Mouse (Mus musculus): ENCODE results near the gene Snx12. TPM values are rescaled to one million over a fixed set of nuclear protein-coding genes. Genes with fewer than 3 reads are reported as not detected.

Gene Snx12
- polyA plus RNA-seq, 1 experiment from 2014 or later: 39.0 TPM

DNA sequence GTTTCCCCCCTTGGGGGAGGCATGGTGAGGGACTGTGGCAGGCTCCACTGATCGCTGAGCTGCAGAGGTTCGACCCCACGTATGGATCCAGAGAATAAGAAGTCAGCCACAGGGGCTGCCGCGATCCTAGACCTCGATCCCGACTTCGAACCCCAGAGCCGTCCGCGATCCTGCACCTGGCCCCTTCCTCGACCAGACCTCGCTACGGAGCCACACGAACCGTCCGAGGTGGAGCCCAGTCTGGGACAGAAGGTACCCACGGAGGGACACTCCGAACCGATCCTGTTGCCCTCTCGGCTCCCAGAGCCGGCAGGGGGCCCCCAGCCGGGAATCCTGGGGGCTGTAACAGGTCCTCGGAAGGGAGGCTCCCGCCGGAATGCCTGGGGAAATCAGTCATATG lies 32.4 kb upstream of the Snx12 start:
- H3K9ac ChIP-seq (ENCODE audit: low read depth, low read length): peak overlapping the region; percentile 67
- no peaks in the 10 kb centered on the region for H3K9me3 ChIP-seq (replicated peaks; ENCODE audit: control insufficient read depth, low read length)
- peaks cover 5% of the 10 kb centered on the region; the same call in 1 of the 2 replicates for H3K4me1 ChIP-seq (ENCODE audit: control insufficient read depth, insufficient read depth, low read length)
- H3K27me3 ChIP-seq (ENCODE audit: control insufficient read depth, insufficient read depth, low read length): 0 out of 2 replicates have a peak, but pooled peaks cover 3% of the 10 kb centered on the region
- no peaks in the 10 kb centered on the region for H3K36me3 ChIP-seq (ENCODE audit: control insufficient read depth, insufficient read depth, low read length)
- H3K4me2 ChIP-seq: peak overlapping the region; percentile 69
- 19% methylated on average over 26 of the region's 26 CpGs for WGBS (ENCODE audit: insufficient replicate concordance)
- peak; percentile 16; the same call in 1 of the 2 replicates for ATAC-seq (replicated peaks; ENCODE audit: insufficient number of reproducible peaks, low FRiP score, low TSS enrichment)
- peak overlapping the region; percentile 57; the same call in 1 of the 2 replicates for H3K27ac ChIP-seq (ENCODE audit: low read depth, low read length)
- peak overlapping the region; percentile 65 for H3K4me3 ChIP-seq (ENCODE audit: low read depth, low read length)

DNA sequence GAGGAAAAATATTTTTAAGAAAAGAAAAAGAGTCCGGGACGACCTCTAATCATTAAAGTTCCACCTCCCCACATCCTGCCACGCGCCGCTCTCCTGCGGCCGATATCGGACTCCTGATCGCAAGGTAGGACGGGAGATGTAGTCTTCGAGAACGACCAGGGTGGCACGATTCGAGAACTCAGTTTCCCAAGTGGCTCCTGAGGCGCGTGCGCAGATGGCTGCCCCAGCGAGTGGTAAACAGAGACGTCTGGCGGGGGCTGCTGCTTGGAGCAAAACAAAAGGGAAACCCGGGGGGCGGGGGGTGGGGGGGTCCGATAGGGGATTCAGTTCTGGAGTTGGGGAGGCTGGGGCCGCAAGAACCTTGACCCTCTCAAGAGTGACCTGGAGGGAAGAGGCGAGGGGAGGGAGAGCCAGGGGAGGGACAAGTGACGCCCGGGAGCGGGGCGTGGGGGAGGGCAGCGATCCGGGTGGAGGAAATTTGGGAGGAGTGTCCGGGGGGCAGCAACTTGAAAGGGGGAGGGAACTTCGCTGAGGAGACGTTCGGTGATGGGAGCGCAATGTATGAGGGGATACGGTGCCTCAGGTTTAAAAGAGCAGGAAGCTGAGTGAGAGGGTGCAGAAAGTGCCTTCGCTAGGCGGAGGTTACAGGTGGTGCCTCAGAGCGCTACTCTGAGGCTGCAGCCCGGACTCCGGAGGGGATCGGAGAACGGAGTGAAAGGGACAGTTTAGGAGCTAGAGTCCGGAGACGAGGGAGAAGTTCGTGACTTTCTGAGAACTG lies 31.8 kb upstream of the Snx12 start, which contains the start of gene Foxo4:
Gene Foxo4, plus strand, starts transcription at position 577 of the 778 bp plus-strand sequence.
- peak within 1 kb of the TSS; percentile 65 for H3K4me3 ChIP-seq (ENCODE audit: low read depth, low read length)
- H3K9ac ChIP-seq (ENCODE audit: low read depth, low read length): peak within 1 kb of the TSS; percentile 67
- H3K9me3 ChIP-seq (replicated peaks; ENCODE audit: control insufficient read depth, low read length): no peaks in the 10 kb centered on the region
- H3K36me3 ChIP-seq (ENCODE audit: control insufficient read depth, insufficient read depth, low read length): no peaks in the 10 kb centered on the region
- peak within 1 kb of the TSS; percentile 57; the same call in 1 of the 2 replicates for H3K27ac ChIP-seq (ENCODE audit: low read depth, low read length)
- H3K4me2 ChIP-seq: peak within 1 kb of the TSS; percentile 69
- 12% methylated on average over 47 of the region's 47 CpGs for WGBS (ENCODE audit: insufficient replicate concordance)
- 0 out of 2 replicates have a peak, but pooled peaks cover 3% of the 10 kb centered on the region for H3K27me3 ChIP-seq (ENCODE audit: control insufficient read depth, insufficient read depth, low read length)
- H3K4me1 ChIP-seq (ENCODE audit: control insufficient read depth, insufficient read depth, low read length): peaks cover 5% of the 10 kb centered on the region; the same call in 1 of the 2 replicates
- peak; percentile 82 for ATAC-seq (replicated peaks; ENCODE audit: insufficient number of reproducible peaks, low FRiP score, low TSS enrichment)

DNA sequence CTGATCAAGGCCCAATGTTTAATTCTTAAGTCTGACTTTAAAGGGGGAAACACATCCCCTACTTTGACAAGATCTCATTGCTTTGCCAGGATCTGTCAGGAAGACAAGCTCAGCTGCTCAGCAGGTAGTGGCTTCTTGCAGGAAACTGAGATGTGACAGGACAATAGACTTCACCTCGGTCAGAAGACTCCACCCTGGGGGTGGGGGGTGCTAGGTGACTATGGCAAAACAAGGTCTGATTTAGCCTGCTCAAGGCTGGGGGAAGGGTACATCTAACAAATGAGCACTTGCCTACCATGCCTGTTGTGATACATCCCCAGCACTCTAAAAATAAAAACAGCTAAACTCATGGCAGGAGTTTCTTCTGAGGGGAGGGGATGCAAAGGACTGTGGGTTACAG lies 22.6 kb upstream of the Snx12 start:
- Histone ChIP-seq H3K36me3 (ENCODE audit: control insufficient read depth, insufficient read depth, low read length) (no peaks in the 10 kb centered on the region), H3K4me3 (ENCODE audit: low read depth, low read length) (no peak overlapping the region), H3K9me3 (replicated peaks; ENCODE audit: control insufficient read depth, low read length) (no peaks in the 10 kb centered on the region), H3K27me3 (ENCODE audit: control insufficient read depth, insufficient read depth, low read length) (no peaks in the 10 kb centered on the region), H3K4me2 (no peak overlapping the region), H3K4me1 (ENCODE audit: control insufficient read depth, insufficient read depth, low read length) (no peaks in the 10 kb centered on the region), H3K27ac (ENCODE audit: low read depth, low read length) (no peak overlapping the region), H3K9ac (ENCODE audit: low read depth, low read length) (no peak overlapping the region)
- no peak for ATAC-seq (replicated peaks; ENCODE audit: insufficient number of reproducible peaks, low FRiP score, low TSS enrichment)
- 32% methylated on average over 1 of the region's 1 CpGs for WGBS (ENCODE audit: insufficient replicate concordance)

DNA sequence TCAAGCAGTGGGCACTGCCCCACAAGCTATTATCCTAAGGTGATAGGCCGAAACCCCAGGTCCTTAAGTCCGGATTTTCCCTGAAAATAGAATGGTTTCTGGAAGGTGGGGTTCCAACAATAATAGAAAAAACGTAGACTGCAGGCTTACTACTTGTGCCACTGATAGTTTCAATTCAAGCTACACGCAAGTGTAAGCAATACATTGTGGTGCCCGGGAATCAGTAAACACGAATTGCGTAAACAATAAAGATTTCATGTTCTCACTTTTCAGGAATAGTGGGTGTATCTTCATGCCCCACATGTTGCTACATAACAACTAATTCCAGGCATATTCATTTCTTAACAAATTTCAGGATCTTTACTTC lies 416 bp upstream of the Snx12 start:
- 33% methylated on average over 7 of the region's 7 CpGs for WGBS (ENCODE audit: insufficient replicate concordance)
- H3K36me3 ChIP-seq (ENCODE audit: control insufficient read depth, insufficient read depth, low read length): no peaks in the 10 kb centered on the region
- ATAC-seq (replicated peaks; ENCODE audit: insufficient number of reproducible peaks, low FRiP score, low TSS enrichment): 0 out of 2 replicates have a peak, but pooled peaks have one; percentile 8

DNA sequence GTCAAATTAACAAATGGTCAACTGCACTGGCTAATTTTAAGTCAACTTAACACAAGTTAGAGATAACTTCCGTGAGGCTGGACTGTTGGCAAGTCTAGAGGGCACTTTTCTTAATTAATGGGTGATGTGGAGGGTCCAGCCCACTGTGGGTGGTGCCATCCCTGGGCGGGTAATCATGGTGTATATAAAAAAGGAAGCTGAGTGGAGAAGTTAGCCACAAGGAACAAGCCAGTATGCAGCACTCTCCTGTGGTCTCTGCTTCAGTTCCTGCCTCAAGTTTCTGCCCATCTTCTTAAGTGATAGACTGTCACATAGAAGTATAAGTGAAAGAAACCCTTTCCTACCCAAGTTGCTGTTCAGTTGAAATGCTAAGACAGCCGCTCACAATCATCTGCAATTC lies 33.1 kb downstream of the Snx12 start:
- Histone ChIP-seq H3K27me3 (ENCODE audit: control insufficient read depth, insufficient read depth, low read length) (no peaks in the 10 kb centered on the region), H3K9ac (ENCODE audit: low read depth, low read length) (no peak overlapping the region), H3K4me3 (ENCODE audit: low read depth, low read length) (no peak overlapping the region), H3K27ac (ENCODE audit: low read depth, low read length) (no peak overlapping the region), H3K4me1 (ENCODE audit: control insufficient read depth, insufficient read depth, low read length) (no peaks in the 10 kb centered on the region), H3K4me2 (no peak overlapping the region), H3K36me3 (ENCODE audit: control insufficient read depth, insufficient read depth, low read length) (no peaks in the 10 kb centered on the region), H3K9me3 (replicated peaks; ENCODE audit: control insufficient read depth, low read length) (no peaks in the 10 kb centered on the region)
- no peak for ATAC-seq (replicated peaks; ENCODE audit: insufficient number of reproducible peaks, low FRiP score, low TSS enrichment)
- 68% methylated on average over 3 of the region's 3 CpGs for WGBS (ENCODE audit: insufficient replicate concordance)

More for the DNA sequence above, 416 bp upstream of the Snx12 start:
- Histone ChIP-seq H3K4me2 (peak overlapping the region; percentile 62), H3K4me3 (ENCODE audit: low read depth, low read length) (peak overlapping the region; percentile 58), H3K27me3 (ENCODE audit: control insufficient read depth, insufficient read depth, low read length) (no peaks in the 10 kb centered on the region; the same call in 1 of the 2 replicates), H3K9me3 (replicated peaks; ENCODE audit: control insufficient read depth, low read length) (no peaks in the 10 kb centered on the region), H3K4me1 (ENCODE audit: control insufficient read depth, insufficient read depth, low read length) (no peaks in the 10 kb centered on the region), H3K27ac (ENCODE audit: low read depth, low read length) (no peak overlapping the region), H3K9ac (ENCODE audit: low read depth, low read length) (peak overlapping the region; percentile 34; the same call in 1 of the 2 replicates)

DNA sequence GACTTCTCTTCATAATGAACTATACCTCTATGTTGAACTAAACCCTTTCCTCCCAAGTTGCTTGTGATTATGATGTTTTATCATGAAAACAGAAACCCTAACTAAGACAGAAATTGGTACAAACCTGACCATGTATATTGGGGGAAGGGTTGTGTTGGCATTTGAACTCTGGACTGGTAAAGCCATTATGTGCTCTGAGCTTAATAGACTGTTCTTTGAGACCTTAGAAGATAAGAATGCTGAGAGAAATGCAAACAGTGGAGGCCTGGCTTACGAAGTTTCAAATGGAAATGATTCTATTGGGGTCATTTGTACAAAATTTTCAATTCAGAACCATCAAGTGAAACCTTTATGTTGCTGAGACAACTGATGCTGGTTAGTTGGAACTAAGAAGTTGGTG lies 34.7 kb downstream of the Snx12 start:
- Histone ChIP-seq H3K9me3 (replicated peaks; ENCODE audit: control insufficient read depth, low read length) (no peaks in the 10 kb centered on the region), H3K4me1 (ENCODE audit: control insufficient read depth, insufficient read depth, low read length) (no peaks in the 10 kb centered on the region), H3K27ac (ENCODE audit: low read depth, low read length) (no peak overlapping the region), H3K4me3 (ENCODE audit: low read depth, low read length) (no peak overlapping the region), H3K36me3 (ENCODE audit: control insufficient read depth, insufficient read depth, low read length) (no peaks in the 10 kb centered on the region), H3K4me2 (no peak overlapping the region), H3K27me3 (ENCODE audit: control insufficient read depth, insufficient read depth, low read length) (no peaks in the 10 kb centered on the region), H3K9ac (ENCODE audit: low read depth, low read length) (no peak overlapping the region)
- 74% methylated on average over 1 of the region's 1 CpGs for WGBS (ENCODE audit: insufficient replicate concordance)
- ATAC-seq (replicated peaks; ENCODE audit: insufficient number of reproducible peaks, low FRiP score, low TSS enrichment): no peak

DNA sequence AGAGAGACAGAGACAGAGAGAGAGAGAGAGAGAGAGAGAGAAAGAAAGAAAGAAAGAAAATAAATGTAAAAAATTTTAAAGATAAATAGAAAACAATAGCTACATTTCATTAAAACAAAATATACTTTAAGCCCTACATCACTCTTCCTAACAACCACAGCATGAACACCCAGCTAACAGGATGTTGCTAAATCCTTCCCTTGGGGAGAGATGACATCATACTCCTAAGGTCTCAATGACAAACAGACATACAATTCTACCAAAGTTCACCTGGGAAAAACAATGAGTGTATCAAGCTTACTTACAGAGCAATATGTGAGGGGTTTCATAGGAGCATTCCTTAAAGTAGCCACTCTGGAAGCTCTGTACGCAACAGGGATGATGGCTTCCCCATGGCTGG lies 49.0 kb downstream of the Snx12 start:
- ATAC-seq (replicated peaks; ENCODE audit: insufficient number of reproducible peaks, low FRiP score, low TSS enrichment): no peak
- H3K4me1 ChIP-seq (ENCODE audit: control insufficient read depth, insufficient read depth, low read length): no peaks in the 10 kb centered on the region
- no peak overlapping the region for H3K27ac ChIP-seq (ENCODE audit: low read depth, low read length)
- no peak overlapping the region for H3K9ac ChIP-seq (ENCODE audit: low read depth, low read length)
- no peak overlapping the region for H3K4me3 ChIP-seq (ENCODE audit: low read depth, low read length)
- H3K27me3 ChIP-seq (ENCODE audit: control insufficient read depth, insufficient read depth, low read length): no peaks in the 10 kb centered on the region
- H3K9me3 ChIP-seq (replicated peaks; ENCODE audit: control insufficient read depth, low read length): no peaks in the 10 kb centered on the region
- WGBS (ENCODE audit: insufficient replicate concordance): 76% methylated on average over 1 of the region's 1 CpGs
- no peak overlapping the region for H3K4me2 ChIP-seq
- no peaks in the 10 kb centered on the region for H3K36me3 ChIP-seq (ENCODE audit: control insufficient read depth, insufficient read depth, low read length)

DNA sequence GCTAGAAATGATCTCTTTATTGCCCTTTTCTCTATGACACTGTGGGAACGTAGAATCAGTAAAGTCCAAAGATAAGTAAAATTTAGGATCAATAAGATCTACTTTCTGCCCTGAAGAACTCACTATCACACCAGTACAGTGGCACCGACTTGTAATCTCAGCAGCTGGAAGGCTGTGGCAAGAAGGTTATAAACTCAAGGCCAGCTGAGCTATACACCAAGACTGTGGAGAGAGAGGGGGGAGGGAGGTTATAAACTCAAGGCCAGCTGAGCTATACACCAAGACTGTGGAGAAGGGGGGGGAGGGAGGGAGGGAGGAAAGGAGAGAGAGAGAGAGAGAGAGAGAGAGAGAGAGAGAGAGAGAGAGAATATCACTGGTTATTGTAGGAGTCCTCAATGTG lies 53.9 kb downstream of the Snx12 start:
- no peak overlapping the region for H3K9ac ChIP-seq (ENCODE audit: low read depth, low read length)
- no peaks in the 10 kb centered on the region for H3K4me1 ChIP-seq (ENCODE audit: control insufficient read depth, insufficient read depth, low read length)
- no peak overlapping the region for H3K27ac ChIP-seq (ENCODE audit: low read depth, low read length)
- H3K4me3 ChIP-seq (ENCODE audit: low read depth, low read length): no peak overlapping the region
- no peaks in the 10 kb centered on the region for H3K27me3 ChIP-seq (ENCODE audit: control insufficient read depth, insufficient read depth, low read length)
- H3K4me2 ChIP-seq: no peak overlapping the region
- H3K36me3 ChIP-seq (ENCODE audit: control insufficient read depth, insufficient read depth, low read length): no peaks in the 10 kb centered on the region
- 76% methylated on average over 2 of the region's 2 CpGs for WGBS (ENCODE audit: insufficient replicate concordance)
- H3K9me3 ChIP-seq (replicated peaks; ENCODE audit: control insufficient read depth, low read length): no peaks in the 10 kb centered on the region
- no peak for ATAC-seq (replicated peaks; ENCODE audit: insufficient number of reproducible peaks, low FRiP score, low TSS enrichment)

DNA sequence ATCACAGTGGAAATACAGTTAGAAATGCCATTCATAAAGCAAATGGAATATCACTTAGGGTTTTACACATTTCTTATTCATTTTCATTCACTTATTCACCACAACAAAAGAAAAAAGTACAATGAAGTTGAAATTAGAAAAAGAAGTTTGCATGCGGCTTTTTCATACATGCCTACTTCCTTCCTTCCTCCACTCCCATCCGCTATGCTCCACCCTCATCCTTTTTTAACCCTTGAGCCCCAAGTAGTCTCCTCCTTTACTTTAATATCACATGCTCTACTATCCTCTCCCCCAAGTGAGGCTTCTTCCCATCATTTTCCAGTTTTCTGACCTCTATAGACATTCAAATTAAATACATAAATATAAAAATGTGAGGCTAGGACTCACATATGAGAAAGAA lies 58.6 kb downstream of the Snx12 start:
- H3K27me3 ChIP-seq (ENCODE audit: control insufficient read depth, insufficient read depth, low read length): no peaks in the 10 kb centered on the region
- H3K27ac ChIP-seq (ENCODE audit: low read depth, low read length): no peak overlapping the region
- H3K4me3 ChIP-seq (ENCODE audit: low read depth, low read length): no peak overlapping the region
- H3K9me3 ChIP-seq (replicated peaks; ENCODE audit: control insufficient read depth, low read length): no peaks in the 10 kb centered on the region
- no peak for ATAC-seq (replicated peaks; ENCODE audit: insufficient number of reproducible peaks, low FRiP score, low TSS enrichment)
- 72% methylated on average over 2 of the region's 2 CpGs for WGBS (ENCODE audit: insufficient replicate concordance)
- no peak overlapping the region for H3K4me2 ChIP-seq
- no peaks in the 10 kb centered on the region for H3K36me3 ChIP-seq (ENCODE audit: control insufficient read depth, insufficient read depth, low read length)
- H3K4me1 ChIP-seq (ENCODE audit: control insufficient read depth, insufficient read depth, low read length): no peaks in the 10 kb centered on the region
- no peak overlapping the region for H3K9ac ChIP-seq (ENCODE audit: low read depth, low read length)
